Mouse (Mus musculus): ENCODE measurements around the gene 4930426L09Rik. TPM values are rescaled to one million over a fixed set of nuclear protein-coding genes. Genes with fewer than 3 reads are reported as not detected.

4930426L09Rik gene
- 4.9 TPM for total RNA-seq (2023)

DNA sequence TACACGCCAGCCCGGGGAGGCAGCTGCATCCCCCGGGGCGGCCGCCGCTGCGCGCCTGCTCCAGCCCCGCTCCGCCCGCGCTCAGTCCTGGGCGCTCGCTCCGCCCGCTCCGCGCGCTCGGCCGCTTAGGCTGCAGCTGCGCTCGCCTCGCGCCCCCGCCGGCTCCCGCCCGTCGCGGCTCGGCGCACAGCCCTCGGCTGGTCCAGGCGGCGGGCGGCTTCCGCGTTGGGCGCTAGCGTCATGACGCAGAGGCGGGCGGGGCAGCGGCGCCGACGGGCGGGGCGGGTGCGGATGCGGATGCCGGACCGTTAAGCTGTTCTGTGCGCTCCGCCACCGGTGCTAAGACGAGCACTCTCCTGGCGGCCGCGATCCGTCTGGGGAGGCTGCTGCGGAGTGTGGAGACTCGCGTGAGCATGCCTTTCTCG, at the start of gene 4930426L09Rik, which contains the start of gene Pip4k2a:
Gene 4930426L09Rik (plus strand): TSS at position 290 of the 425 bp plus-strand sequence.
Gene Pip4k2a (minus strand): TSS at position 73 of the 425 bp plus-strand sequence.

Other genes with a start within 250 kb of the 4930426L09Rik start
- 115 TPM for gene Pip4k2a, start 217 bp upstream of the 4930426L09Rik start, total RNA-seq (2023)
- 0.70 TPM for gene Armc3, start 201.0 kb downstream of the 4930426L09Rik start, total RNA-seq (2023)

Measured in CD8-positive naive resting alpha-beta T cell, adult 57 days (primary cell).